Mouse (Mus musculus): ENCODE results near the gene Pou3f3. TPM values are rescaled to one million over a fixed set of nuclear protein-coding genes. Genes with fewer than 3 reads are reported as not detected.

Pou3f3 gene
- polyA plus RNA-seq (2016; fragmentation: Nextera tagmentation; extraction: Ambion mirVana), result 38.2 and 46.0 TPM in 2 replicates

DNA sequence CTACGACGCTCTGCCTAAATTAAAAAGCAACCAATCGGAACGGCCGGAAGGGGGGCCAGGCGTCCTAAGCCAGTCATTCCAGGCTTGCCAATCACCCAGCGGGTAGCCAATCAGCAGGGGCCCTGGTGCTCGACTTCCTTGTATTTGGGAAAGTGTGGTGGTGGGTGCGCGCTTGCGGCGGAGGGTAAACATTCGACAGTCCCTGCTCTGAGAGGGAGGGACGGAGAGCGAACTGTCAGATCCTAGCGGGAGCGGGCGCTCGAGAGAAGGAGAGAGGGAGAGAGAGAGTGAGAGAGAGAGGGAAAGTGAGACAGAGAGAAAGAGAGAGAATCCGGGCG is at the start of gene Pou3f3:
Pou3f3 (plus strand) TSS at position 191 of the 338 bp plus-strand sequence.
- Histone ChIP-seq H3K27ac (peak within 1 kb of the TSS; percentile 100), H3K4me3 (replicated peaks) (peak within 1 kb of the TSS; percentile 99), H3K36me3 (replicated peaks) (peaks cover 24% of the 10 kb centered on the region), H3K9me3 (no peaks in the 10 kb centered on the region), H3K4me2 (peak within 1 kb of the TSS; percentile 94), H3K9ac (peak within 1 kb of the TSS; percentile 100), H3K4me1 (no peaks in the 10 kb centered on the region; the same call in 1 of the 2 replicates), H3K27me3 (no peaks in the 10 kb centered on the region; the same call in 1 of the 2 replicates)
- under 1% methylated on average over 19 of the region's 21 CpGs for WGBS
- peak; percentile 88 for ATAC-seq (ENCODE audit: low FRiP score)

DNA sequence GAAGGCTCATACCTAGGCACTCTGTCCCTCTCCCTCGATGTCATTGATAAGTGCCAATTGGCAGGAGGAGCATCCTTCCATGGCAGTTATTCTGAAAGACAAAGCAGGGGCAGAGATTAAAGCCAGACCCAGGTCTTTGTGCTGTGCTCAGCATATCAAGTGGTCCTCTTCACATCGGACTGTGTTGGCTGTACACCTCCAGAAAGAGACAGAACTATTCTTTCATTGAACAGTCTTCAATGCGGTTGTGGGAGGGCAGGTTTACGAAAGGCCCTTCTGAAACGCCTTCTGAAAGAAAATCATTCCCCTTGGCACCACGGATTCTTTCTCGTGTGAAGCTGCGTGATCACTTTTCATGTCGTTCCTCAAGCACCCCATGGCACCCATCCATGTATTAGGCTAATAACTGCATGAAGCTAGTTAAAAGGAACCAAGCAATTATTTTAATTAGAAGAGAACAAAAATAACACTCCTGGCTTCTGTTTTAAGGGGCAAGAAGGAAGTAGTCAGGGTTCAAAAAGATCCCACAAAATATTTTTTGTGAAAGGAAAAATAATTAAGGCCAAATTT is 47.1 kb upstream of the Pou3f3 start:
- H3K4me1 ChIP-seq, result peaks cover 6% of the 10 kb centered on the region
- H3K4me3 ChIP-seq (replicated peaks), result no peak overlapping the region
- WGBS, result 77% methylated on average over 9 of the region's 9 CpGs
- H3K27me3 ChIP-seq, result no peaks in the 10 kb centered on the region
- no peaks in the 10 kb centered on the region for H3K9me3 ChIP-seq
- no peak overlapping the region for H3K9ac ChIP-seq
- ATAC-seq (ENCODE audit: low FRiP score), result peak; percentile 63; the same call in 1 of the 2 replicates
- peak overlapping the region; percentile 48 for H3K27ac ChIP-seq
- H3K4me2 ChIP-seq, result no peak overlapping the region
- peaks cover 36% of the 10 kb centered on the region for H3K36me3 ChIP-seq (replicated peaks)

DNA sequence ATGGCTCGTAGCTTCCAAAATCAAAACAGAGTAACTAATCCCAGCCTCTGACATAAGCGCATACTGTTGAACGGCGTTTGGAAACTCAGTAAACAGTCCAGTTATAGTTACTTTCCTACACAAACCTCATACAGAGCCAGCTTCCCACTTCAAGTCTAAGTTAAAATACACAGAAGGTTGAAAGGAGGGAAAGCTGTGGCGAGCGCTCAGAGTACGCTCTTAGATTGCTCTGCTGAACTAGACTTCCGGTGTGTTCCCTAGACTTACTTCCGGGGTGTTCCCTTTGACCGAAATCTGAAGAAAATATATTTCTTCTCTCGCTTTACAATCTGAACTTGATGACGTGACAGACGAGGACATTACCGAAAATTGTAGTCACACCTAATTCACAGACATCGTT is 44.1 kb upstream of the Pou3f3 start:
- H3K4me2 ChIP-seq, result no peak overlapping the region
- H3K4me3 ChIP-seq (replicated peaks), result no peak overlapping the region
- H3K9me3 ChIP-seq, result no peaks in the 10 kb centered on the region
- WGBS, result 96% methylated on average over 15 of the region's 15 CpGs
- peaks cover 24% of the 10 kb centered on the region for H3K36me3 ChIP-seq (replicated peaks)
- H3K9ac ChIP-seq, result no peak overlapping the region
- ATAC-seq (ENCODE audit: low FRiP score), result no peak
- peaks cover 8% of the 10 kb centered on the region for H3K4me1 ChIP-seq
- H3K27me3 ChIP-seq, result no peaks in the 10 kb centered on the region
- H3K27ac ChIP-seq, result 0 out of 2 replicates have a peak overlapping the region, but pooled peaks have one; percentile 25

DNA sequence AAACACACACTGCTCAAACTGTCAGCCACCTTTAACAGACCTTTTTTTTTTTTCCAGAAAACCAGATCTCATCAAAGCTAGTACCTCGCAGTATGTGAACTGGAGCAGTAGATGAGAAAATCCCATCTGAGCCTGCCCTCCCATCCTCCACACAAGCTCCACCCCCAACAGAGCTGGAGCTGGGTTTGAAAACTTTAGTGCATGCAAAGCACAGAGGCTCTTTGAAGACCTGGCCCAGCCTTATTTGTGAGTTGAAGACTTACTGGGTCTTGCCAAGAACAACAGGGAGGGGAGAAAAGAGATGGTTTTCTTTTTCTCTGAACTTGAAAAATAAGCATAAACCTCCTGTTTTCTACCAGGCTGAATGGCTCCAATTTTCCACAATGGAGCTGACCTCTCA is 28.0 kb upstream of the Pou3f3 start:
- H3K9me3 ChIP-seq, result no peaks in the 10 kb centered on the region
- no peak overlapping the region for H3K4me2 ChIP-seq
- peaks cover 54% of the 10 kb centered on the region for H3K36me3 ChIP-seq (replicated peaks)
- no peak overlapping the region for H3K4me3 ChIP-seq (replicated peaks)
- H3K27me3 ChIP-seq, result no peaks in the 10 kb centered on the region
- no peaks in the 10 kb centered on the region; the same call in 1 of the 2 replicates for H3K4me1 ChIP-seq
- H3K27ac ChIP-seq, result no peak overlapping the region
- no peak overlapping the region for H3K9ac ChIP-seq
- no peak for ATAC-seq (ENCODE audit: low FRiP score)
- WGBS, result 68% methylated on average over 1 of the region's 1 CpGs

DNA sequence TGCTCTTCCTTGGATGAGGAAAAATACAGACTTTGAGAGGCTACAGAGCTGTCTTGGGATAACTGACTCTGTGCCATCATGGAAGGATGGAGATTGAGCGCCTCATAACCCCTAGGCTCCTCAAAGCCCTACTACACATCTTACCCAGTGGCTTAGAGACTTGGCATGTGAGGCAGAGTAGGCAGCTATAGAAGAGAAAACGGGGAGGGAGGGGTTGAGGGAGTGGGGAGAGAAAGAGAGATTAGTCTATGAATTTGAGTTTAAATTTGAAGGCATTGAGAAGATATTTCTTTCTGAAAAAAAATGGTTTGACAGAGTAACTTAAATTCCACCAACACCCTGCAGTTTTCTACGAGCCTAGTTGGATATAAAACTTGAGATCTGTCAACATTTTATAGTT is 14.9 kb upstream of the Pou3f3 start:
- ATAC-seq (ENCODE audit: low FRiP score), result no peak
- Histone ChIP-seq H3K27me3 (peaks cover 3% of the 10 kb centered on the region; the same call in 1 of the 2 replicates), H3K9ac (no peak overlapping the region), H3K4me3 (replicated peaks) (no peak overlapping the region), H3K4me1 (peaks cover 69% of the 10 kb centered on the region), H3K9me3 (no peaks in the 10 kb centered on the region), H3K36me3 (replicated peaks) (peaks cover 7% of the 10 kb centered on the region), H3K4me2 (peak overlapping the region; percentile 32), H3K27ac (peak overlapping the region; percentile 36; the same call in 1 of the 2 replicates)
- WGBS, result 60% methylated on average over 3 of the region's 3 CpGs

DNA sequence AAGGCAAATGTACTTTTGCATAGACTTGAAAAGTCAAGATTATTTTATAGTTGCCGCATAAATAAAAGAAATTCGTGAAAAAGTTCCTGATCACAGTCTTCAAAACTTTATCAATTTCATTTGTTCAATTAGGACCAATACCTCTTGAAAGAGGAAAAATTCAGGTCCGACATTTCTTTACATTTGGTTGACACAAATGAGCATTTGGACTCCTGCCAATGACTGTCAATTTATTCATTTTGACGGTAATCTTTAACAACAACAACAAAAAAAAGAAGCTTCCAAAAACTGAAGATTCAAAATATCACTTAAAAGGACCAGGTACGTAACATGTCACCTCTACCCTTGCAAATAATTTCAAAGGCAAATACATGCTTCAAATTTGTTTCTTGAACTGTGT is 13.8 kb upstream of the Pou3f3 start:
- ATAC-seq (ENCODE audit: low FRiP score), result no peak
- 43% methylated on average over 5 of the region's 5 CpGs for WGBS
- Histone ChIP-seq H3K27ac (no peak overlapping the region), H3K4me2 (no peak overlapping the region), H3K9ac (no peak overlapping the region), H3K4me3 (replicated peaks) (no peak overlapping the region), H3K9me3 (no peaks in the 10 kb centered on the region), H3K36me3 (replicated peaks) (no peaks in the 10 kb centered on the region), H3K4me1 (peaks cover 75% of the 10 kb centered on the region), H3K27me3 (peaks cover 3% of the 10 kb centered on the region; the same call in 1 of the 2 replicates)

DNA sequence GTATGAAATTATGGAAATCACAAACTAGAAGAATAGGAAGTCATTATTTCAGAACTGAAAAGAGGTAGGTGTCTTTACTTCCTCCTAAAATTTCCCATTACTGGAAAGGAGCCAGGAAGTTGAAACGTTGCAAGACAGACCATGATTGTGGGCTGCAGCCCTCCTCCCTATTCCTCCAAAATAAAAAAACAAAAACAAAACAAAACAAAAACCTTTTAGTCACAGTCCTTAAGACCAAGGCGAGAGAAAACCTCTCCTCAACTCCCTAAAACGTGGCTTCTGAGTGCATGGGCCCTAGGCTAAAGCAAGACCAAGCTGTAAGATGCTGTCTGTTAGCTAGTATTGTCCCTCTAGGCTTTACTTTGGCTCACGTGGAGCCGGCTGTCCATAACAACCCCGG is 11.7 kb upstream of the Pou3f3 start:
- peak overlapping the region; percentile 94 for H3K4me2 ChIP-seq
- H3K9ac ChIP-seq, result peak overlapping the region; percentile 95
- WGBS, result under 1% methylated on average over 6 of the region's 6 CpGs
- no peaks in the 10 kb centered on the region for H3K36me3 ChIP-seq (replicated peaks)
- no peaks in the 10 kb centered on the region for H3K9me3 ChIP-seq
- peak overlapping the region; percentile 99 for H3K4me3 ChIP-seq (replicated peaks)
- peak overlapping the region; percentile 99 for H3K27ac ChIP-seq
- H3K4me1 ChIP-seq, result peaks cover 77% of the 10 kb centered on the region
- peaks cover 3% of the 10 kb centered on the region; the same call in 1 of the 2 replicates for H3K27me3 ChIP-seq
- no peak for ATAC-seq (ENCODE audit: low FRiP score)

DNA sequence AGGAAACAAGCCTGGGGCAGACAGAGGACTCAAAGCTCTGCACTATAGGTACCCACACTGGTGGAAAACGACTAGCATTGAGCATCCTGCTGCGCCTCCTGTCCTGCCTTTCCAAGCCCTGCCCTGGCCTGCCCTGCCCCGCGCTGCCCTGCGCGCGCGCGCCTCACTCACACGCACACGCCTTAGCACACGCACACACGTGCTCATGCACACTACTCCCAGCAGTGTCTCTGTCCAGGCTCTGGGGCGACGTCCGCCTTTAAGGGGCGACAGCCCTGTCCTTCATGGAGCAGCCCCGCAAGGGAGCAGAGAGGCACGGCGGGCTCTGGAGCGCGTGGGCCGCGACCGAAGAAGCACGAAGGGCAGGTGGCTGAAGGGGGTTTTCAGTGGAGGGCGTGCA is 11.2 kb upstream of the Pou3f3 start:
- peak overlapping the region; percentile 94 for H3K4me2 ChIP-seq
- peak overlapping the region; percentile 99 for H3K27ac ChIP-seq
- peaks cover 77% of the 10 kb centered on the region for H3K4me1 ChIP-seq
- H3K27me3 ChIP-seq, result peaks cover 3% of the 10 kb centered on the region; the same call in 1 of the 2 replicates
- H3K4me3 ChIP-seq (replicated peaks), result peak overlapping the region; percentile 99
- 1% methylated on average over 27 of the region's 27 CpGs for WGBS
- ATAC-seq (ENCODE audit: low FRiP score), result peak; percentile 60
- H3K36me3 ChIP-seq (replicated peaks), result no peaks in the 10 kb centered on the region
- H3K9ac ChIP-seq, result peak overlapping the region; percentile 95
- H3K9me3 ChIP-seq, result no peaks in the 10 kb centered on the region

DNA sequence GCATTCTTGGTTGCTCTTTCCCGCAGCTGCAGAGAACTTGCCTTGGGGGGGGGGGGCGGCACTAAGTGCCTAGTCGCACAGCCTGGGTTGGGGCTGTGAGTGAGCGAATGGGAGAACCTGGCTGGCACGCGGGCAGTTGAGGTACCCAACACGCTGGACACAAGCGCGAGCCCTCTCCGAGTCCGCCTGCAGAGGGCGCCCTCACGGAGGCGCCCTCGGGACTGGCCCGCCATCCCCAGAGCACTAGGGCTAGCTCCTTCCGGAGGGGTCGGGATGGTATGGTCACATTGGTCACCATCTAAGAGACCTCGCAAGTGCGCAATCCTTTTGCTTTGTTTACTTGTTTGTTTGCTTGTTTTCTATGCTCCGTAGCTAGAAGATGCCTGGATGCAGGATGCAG is 10.8 kb upstream of the Pou3f3 start:
- Histone ChIP-seq H3K27ac (peak overlapping the region; percentile 99), H3K4me3 (replicated peaks) (peak overlapping the region; percentile 99), H3K9ac (peak overlapping the region; percentile 95), H3K4me1 (peaks cover 77% of the 10 kb centered on the region), H3K4me2 (peak overlapping the region; percentile 94), H3K9me3 (no peaks in the 10 kb centered on the region), H3K27me3 (peaks cover 3% of the 10 kb centered on the region; the same call in 1 of the 2 replicates), H3K36me3 (replicated peaks) (no peaks in the 10 kb centered on the region)
- peak; percentile 31 for ATAC-seq (ENCODE audit: low FRiP score)
- WGBS, result 0% methylated on average over 21 of the region's 21 CpGs

DNA sequence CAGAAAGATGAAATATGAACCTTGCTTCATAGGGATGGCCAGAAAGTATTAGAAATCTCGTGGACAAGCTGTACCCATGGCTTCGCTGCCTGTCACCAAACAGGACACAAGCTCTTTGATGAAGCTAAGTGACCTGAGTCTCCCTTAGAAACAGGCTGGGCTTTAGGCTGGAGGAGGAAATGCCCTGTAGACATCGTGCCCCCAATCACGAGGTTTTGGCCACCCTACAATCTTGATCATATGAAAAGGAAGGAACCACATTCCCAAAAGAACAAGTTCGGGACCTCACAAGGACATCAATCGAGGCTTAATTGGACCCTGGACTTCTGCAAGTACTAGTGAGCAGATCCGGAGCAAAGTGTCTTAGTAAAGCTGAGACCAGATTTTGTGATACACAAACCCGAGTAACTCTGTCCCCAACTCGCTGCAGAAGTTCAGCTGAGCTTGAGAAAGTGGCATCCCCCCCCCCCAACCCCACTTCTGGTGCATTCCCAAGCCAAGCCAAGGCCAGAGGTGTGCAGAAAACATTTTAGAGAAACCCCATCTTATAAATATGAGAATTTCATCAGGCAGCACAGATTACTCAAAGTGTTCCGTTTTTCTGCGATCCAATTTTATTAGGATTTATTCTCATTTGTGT is 10.1 kb upstream of the Pou3f3 start:
- H3K27me3 ChIP-seq, result peaks cover 3% of the 10 kb centered on the region; the same call in 1 of the 2 replicates

DNA sequence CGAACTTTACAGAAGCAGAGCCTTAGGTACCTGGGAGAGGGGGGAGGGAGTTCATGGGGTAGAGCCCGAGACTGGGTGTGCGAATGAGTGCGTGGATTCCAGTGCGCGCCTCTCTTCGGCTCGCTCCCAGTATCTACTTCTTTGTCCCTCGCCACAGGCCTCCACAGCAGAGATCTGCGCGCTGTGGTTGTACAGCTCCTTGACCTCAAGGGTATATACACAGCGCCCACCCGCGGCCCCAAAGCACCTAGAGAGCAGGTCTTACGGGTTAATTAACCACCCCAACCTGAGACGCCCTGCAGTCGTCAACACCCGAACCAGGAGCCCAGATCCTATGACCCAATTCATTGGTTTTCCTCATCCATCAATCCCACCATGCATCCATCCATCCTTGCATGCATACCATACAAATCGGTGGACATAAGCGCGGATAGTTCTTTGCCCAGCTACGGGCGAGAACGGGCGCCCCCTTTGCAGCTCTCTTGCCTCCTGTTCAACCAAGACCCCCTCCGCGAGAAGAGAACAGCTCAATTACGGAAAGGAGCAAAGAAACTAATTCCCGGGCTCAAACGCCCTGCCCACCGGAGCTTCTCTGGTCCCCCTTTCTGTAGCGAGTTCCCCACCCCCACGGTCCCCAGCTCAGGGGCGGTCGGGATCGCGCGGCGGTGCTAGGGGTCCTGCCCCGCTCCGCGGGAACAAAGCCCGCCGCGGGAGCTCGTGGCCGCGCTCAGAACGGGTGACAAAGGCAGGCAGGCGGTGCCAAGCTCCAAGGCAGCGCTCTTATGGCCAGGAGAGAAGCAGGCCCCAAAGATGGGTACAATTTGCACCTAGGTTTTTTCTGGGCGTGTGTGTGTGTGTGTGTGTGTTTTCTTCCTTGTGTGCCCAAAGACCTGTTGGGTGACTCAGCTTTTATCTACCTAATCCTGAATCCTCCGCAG is 9.1 kb upstream of the Pou3f3 start:
- ATAC-seq (ENCODE audit: low FRiP score), result peak; percentile 79
- Histone ChIP-seq H3K4me2 (peak overlapping the region; percentile 94), H3K4me3 (replicated peaks) (peak overlapping the region; percentile 99), H3K27me3 (peaks cover 3% of the 10 kb centered on the region; the same call in 1 of the 2 replicates), H3K9ac (peak overlapping the region; percentile 95), H3K36me3 (replicated peaks) (no peaks in the 10 kb centered on the region), H3K27ac (peak overlapping the region; percentile 99), H3K4me1 (peaks cover 73% of the 10 kb centered on the region), H3K9me3 (no peaks in the 10 kb centered on the region)
- whole genome bisulfite sequencing, result under 1% methylated on average over 53 of the region's 53 CpGs

More for the DNA sequence above, 10.1 kb upstream of the Pou3f3 start:
- WGBS, result 3% methylated on average over 11 of the region's 11 CpGs
- no peaks in the 10 kb centered on the region for H3K36me3 ChIP-seq (replicated peaks)
- ATAC-seq (ENCODE audit: low FRiP score), result no peak
- H3K4me3 ChIP-seq (replicated peaks), result peak overlapping the region; percentile 99
- H3K9me3 ChIP-seq, result no peaks in the 10 kb centered on the region
- H3K4me1 ChIP-seq, result peaks cover 77% of the 10 kb centered on the region
- H3K9ac ChIP-seq, result peak overlapping the region; percentile 95
- peak overlapping the region; percentile 94 for H3K4me2 ChIP-seq
- peak overlapping the region; percentile 99 for H3K27ac ChIP-seq

DNA sequence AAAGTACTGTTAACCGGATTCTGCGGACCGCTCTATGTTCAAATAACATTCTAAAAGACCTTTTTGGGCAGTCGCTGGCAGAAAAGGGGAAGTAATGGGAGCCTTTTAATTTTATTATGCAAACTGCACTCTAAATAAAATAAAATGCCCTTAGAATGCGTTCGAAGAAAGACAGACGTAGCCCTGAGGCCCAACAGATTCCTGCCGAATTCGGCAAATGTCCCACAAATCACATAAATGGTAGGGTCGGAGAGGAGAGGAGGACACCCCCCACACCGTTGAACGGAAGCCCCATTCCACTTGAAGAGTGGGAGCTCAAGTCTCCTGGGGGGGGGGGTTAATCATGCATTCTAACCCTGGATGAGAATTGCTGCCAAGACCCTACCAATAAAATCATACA is 8.3 kb upstream of the Pou3f3 start:
- ATAC-seq (ENCODE audit: low FRiP score), result no peak
- peak overlapping the region; percentile 99 for H3K27ac ChIP-seq
- peaks cover 67% of the 10 kb centered on the region for H3K4me1 ChIP-seq
- under 1% methylated on average over 12 of the region's 12 CpGs for WGBS
- no peaks in the 10 kb centered on the region for H3K9me3 ChIP-seq
- H3K36me3 ChIP-seq (replicated peaks), result no peaks in the 10 kb centered on the region
- H3K27me3 ChIP-seq, result peaks cover 3% of the 10 kb centered on the region; the same call in 1 of the 2 replicates
- peak overlapping the region; percentile 99 for H3K4me3 ChIP-seq (replicated peaks)
- peak overlapping the region; percentile 94 for H3K4me2 ChIP-seq
- H3K9ac ChIP-seq, result peak overlapping the region; percentile 95
